Mouse (Mus musculus) lung, embryonic 16.5 days (tissue): ENCODE data around the gene Tspoap1. TPM values are rescaled to one million over a fixed set of nuclear protein-coding genes. Genes with fewer than 3 reads are reported as not detected.

Experiments used
- ATAC-seq: fragments of 200-750 bp; cut with Nextera tagmentation; 2 replicates; pipeline ENCODE4 v1.8.0; 2017; ENCODE audit warnings: low read depth, mild to moderate bottlenecking, moderate library complexity
- H3K27ac ChIP-seq: fragments of 300-500 bp; sonication (generic); 2 replicates; pipeline ENCODE4 v1.5.1; 2014; ENCODE audit warnings: mild to moderate bottlenecking, control low read depth, low read length
- H3K27me3 ChIP-seq: fragments of 300-500 bp; sonication (generic); 2 replicates; pipeline ENCODE4 v1.6.1; 2014; ENCODE audit warnings: low read depth, low read length, mixed read lengths; ENCODE audit not compliant: control insufficient read depth, insufficient read depth
- H3K36me3 ChIP-seq: fragments of 300-500 bp; sonication (generic); 2 replicates; pipeline ENCODE4 v1.6.1; 2014; ENCODE audit warnings: low read length; ENCODE audit not compliant: control insufficient read depth, insufficient read depth
- H3K4me1 ChIP-seq: fragments of 300-500 bp; sonication (generic); replicated peaks from 2 replicates; pipeline ENCODE4 v1.6.1; 2014; ENCODE audit warnings: low read length, mixed read lengths; ENCODE audit not compliant: control insufficient read depth, insufficient read depth
- H3K4me2 ChIP-seq: fragments of 300-500 bp; sonication (generic); 2 replicates; pipeline ENCODE4 v1.6.1; 2014; ENCODE audit warnings: low read depth, low read length, control low read depth
- H3K4me3 ChIP-seq: fragments of 300-500 bp; sonication (generic); 2 replicates; pipeline ENCODE4 v1.5.1; 2014; ENCODE audit warnings: mild to moderate bottlenecking, low read length, control low read depth
- H3K9ac ChIP-seq: fragments of 300-500 bp; sonication (generic); 2 replicates; pipeline ENCODE4 v1.6.1; 2014; ENCODE audit warnings: low read length, control low read depth
- H3K9me3 ChIP-seq: fragments of 300-500 bp; sonication (generic); 2 replicates; pipeline ENCODE4 v1.6.1; 2016; ENCODE audit warnings: low read length; ENCODE audit not compliant: control insufficient read depth
- WGBS: fragments of 180-500 bp; shearing (Covaris S2); extraction: QIAGEN DNeasy Blood & Tissue Kit; methylation state at CpG from one replicate; pipeline ENCODE4 v1.1.7; 2014; 5-methylcytosine and 5-hydroxymethylcytosine counted together
- polyA plus RNA-seq: library from polyadenylated mRNA; unstranded; fragments of >200 nt; fragmentation: Nextera tagmentation; extraction: Ambion mirVana; gene quantifications from 2 replicates; pipeline ENCODE4 v1.2.1, GENCODE M21; 2015

Gene Tspoap1
- polyA plus RNA-seq, 1 experiment from 2014 or later: 1.6 TPM

DNA sequence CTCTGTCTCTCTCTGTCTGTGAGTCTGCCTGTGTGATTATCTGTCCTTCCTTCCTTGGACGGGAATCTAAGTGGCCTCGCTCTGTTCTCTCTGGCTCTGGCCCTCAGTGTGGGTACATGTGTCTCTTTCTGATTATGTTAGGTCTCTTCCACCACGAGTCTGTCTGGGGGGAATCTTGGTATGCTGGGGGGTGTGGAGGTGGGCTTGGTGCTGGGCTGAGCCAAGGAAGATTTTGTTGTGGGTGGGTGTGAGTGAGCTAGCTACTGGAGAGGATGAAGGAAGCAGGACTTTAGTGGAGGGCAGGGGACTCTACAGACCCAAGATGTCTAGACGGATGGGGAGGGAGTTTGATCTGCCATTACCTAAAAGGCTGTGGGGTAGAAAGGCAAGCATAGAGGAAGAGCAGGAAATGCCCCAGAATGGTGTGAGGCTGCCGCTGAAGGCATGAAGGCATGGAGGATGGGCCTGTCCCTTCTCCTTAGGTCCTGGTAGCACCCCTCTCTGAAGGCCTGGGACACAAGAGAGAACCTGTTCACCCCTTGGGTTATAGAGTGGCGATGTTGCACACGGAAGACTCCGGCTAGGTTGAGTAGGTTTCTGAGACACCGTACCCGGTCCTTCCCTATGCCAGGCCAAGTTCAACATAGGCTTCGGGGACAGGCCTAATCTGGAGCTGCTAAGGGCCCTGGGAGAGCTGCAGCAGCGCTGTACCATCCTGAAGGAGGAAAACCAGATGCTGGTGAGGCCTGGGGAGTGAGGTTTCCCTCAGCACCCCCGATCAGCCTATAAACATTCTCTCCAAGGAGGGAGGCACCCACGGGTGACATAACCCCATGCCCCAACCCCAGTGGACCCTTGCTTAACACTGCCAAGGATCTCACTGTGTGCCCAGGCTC is 1.7 kb downstream of the Tspoap1 start:
- Histone ChIP-seq H3K9ac (no peak overlapping the region), H3K4me2 (no peak overlapping the region), H3K27me3 (peaks cover 66% of the 10 kb centered on the region), H3K36me3 (no peaks in the 10 kb centered on the region), H3K27ac (no peak overlapping the region), H3K9me3 (no peaks in the 10 kb centered on the region), H3K4me1 (peaks cover 5% of the 10 kb centered on the region), H3K4me3 (no peak overlapping the region)
- no peak for ATAC-seq
- WGBS: 68% methylated on average over 14 of the region's 14 CpGs

DNA sequence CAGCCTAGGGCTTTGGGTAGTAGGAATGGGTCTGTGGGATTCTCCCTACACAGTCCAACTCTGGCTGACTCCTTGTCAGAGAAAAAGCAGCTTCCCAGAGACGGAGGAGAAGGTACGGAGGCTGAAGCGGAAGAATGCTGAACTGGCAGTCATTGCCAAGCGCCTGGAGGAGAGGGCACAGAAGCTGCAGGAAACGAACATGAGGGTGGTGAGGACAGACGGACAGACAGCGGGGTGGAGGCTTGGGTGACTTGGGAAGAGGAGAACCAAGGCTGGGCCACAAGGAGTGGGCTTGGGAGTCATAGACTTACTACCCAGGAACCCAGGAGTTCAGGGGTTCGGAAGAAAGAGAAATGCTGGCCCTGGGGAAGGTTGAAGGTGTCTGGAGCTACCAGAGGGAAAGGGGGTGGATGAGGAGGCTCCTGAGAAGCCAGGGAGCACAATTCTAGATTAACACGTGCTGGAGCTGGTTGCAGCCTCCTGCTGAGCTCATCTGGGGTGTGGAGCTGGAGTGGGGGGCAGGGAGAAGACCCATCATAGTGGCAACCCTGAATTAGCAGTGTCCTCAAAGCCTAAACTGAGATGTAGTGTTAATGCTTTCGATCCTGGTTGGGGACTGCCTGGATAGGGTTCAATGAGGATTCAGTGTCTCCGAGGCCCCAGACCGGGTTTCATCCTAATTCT is 2.5 kb downstream of the Tspoap1 start:
- 40% methylated on average over 12 of the region's 12 CpGs for WGBS
- peak overlapping the region; percentile 69; the same call in 1 of the 2 replicates for H3K4me2 ChIP-seq
- no peak overlapping the region for H3K9ac ChIP-seq
- no peak overlapping the region for H3K4me3 ChIP-seq
- H3K27me3 ChIP-seq: peaks cover 66% of the 10 kb centered on the region
- ATAC-seq: no peak
- H3K4me1 ChIP-seq: peaks cover 5% of the 10 kb centered on the region
- H3K36me3 ChIP-seq: no peaks in the 10 kb centered on the region
- no peaks in the 10 kb centered on the region for H3K9me3 ChIP-seq
- no peak overlapping the region for H3K27ac ChIP-seq

DNA sequence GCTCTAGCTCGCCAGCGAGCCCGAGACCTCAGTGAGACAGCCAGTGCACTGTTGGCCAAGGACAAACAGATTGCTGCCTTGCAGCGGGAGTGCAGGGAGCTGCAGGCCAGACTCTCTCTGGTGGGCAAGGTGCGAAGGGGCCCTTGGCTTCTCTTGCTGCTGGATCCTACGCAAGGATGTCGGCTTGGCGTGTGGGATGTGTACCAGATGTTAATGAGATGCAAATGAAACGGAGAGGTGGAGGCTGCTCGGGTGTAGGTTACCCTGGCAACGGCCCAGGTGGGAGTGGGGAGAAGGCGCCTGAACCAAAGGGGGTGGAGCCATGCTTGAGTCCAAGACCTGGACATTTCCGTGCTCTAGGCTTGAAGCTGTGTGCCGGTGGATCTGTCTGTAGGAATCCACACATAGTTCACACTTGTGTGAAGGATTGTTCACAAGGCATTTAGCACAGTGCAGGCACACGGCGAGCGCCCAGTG is 3.2 kb downstream of the Tspoap1 start:
- Histone ChIP-seq H3K27ac (no peak overlapping the region), H3K9ac (peak overlapping the region; percentile 67), H3K27me3 (peaks cover 66% of the 10 kb centered on the region), H3K4me2 (peak overlapping the region; percentile 69), H3K4me1 (peaks cover 5% of the 10 kb centered on the region), H3K4me3 (peak overlapping the region; percentile 46), H3K9me3 (no peaks in the 10 kb centered on the region), H3K36me3 (no peaks in the 10 kb centered on the region)
- 4% methylated on average over 17 of the region's 17 CpGs for WGBS
- peak; percentile 48; the same call in 1 of the 2 replicates for ATAC-seq

DNA sequence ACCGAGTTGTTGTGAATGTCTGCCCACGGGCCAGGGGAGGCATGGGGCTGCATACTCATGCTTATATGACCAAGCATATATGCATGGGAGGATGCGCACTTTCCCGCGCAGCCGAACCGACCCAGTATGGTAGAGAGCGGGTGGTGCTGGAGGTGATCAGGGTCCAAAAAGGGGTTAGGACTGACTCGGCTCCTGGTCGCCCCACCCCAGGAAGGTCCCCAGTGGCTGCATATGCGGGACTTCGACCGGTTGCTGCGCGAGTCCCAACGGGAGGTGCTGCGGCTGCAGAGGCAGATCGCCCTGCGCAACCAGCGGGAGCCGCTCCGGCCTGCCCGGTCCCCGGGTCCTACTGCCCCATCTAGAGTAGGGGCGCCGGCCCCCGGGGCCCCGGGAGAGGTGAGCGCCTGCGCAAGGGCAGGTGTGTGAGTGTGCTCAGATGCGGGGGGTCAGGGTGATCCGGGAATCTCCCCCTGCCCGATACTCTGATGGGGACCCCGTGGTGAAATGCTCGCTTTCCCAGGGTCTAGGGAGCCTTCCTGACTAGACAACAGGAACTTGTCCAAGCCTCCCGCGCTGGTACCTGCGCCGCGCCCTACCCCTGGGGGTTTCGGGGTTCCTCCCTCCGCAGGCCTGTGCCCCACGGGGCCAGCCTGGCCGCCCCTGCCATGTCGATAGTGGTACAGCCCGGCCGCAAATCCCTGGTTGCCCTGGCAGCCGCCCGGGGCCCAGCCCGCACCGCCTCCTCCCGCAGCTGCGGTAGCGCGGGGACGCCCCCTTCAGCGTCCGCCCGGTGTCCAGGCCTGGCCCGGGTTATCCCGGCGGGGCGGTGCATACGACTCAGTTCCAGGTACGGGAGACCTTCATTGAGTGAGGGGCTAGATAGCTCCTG is 3.9 kb downstream of the Tspoap1 start:
- peaks cover 66% of the 10 kb centered on the region for H3K27me3 ChIP-seq
- WGBS: under 1% methylated on average over 65 of the region's 65 CpGs
- H3K9me3 ChIP-seq: no peaks in the 10 kb centered on the region
- H3K4me1 ChIP-seq: peaks cover 5% of the 10 kb centered on the region
- H3K4me2 ChIP-seq: peak overlapping the region; percentile 69
- H3K27ac ChIP-seq: no peak overlapping the region
- peak overlapping the region; percentile 46 for H3K4me3 ChIP-seq
- no peaks in the 10 kb centered on the region for H3K36me3 ChIP-seq
- peak; percentile 60 for ATAC-seq
- H3K9ac ChIP-seq: peak overlapping the region; percentile 67

DNA sequence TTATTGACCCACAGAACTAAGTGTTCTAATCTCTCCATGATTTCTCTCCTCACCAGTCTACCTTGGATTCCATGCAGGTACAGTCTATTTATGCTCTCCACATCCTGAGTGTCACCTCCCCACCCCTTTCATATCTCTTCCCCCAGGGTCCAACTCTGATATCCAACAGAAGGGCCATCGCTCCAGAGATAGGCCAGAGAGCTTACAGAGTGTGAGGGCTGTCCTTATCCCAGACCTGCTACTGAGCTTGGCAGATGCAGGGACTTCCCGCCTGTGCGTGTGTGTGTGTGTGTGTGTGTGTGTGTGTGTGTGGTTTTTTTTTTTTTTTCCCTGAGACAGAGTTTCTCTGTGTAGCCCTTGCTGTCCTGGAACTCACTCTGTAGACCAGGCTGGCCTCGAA is 8.4 kb downstream of the Tspoap1 start:
- Histone ChIP-seq H3K27me3 (peaks cover 27% of the 10 kb centered on the region), H3K36me3 (no peaks in the 10 kb centered on the region), H3K9me3 (no peaks in the 10 kb centered on the region), H3K4me3 (no peak overlapping the region), H3K9ac (no peak overlapping the region), H3K4me1 (peaks cover 1% of the 10 kb centered on the region; the same call in 1 of the 2 replicates), H3K27ac (no peak overlapping the region), H3K4me2 (no peak overlapping the region)
- ATAC-seq: no peak
- 73% methylated on average over 4 of the region's 4 CpGs for WGBS

DNA sequence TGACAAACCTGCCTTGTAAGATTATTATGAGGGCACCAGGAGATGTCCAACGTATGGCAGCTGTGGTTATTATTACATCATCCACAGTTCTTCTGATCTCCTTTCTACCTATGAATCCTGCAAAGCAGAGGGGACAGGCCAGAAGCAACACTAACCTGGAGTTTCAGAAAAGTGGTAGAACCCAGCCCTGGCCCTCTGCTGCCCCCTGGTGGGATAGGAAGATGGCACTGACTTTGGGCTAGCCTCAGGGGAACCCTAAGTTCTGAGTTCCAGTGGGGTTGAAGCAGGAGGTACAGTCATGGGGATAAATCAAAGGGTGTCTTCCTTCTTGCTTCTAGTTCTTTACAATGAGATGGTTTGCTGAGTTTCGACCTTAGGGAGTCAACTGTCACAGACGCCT is 10.6 kb downstream of the Tspoap1 start:
- 50% methylated on average over 3 of the region's 3 CpGs for WGBS
- Histone ChIP-seq H3K36me3 (no peaks in the 10 kb centered on the region), H3K9me3 (no peaks in the 10 kb centered on the region), H3K4me1 (no peaks in the 10 kb centered on the region), H3K27me3 (peaks cover 4% of the 10 kb centered on the region), H3K9ac (no peak overlapping the region), H3K27ac (no peak overlapping the region), H3K4me3 (no peak overlapping the region), H3K4me2 (no peak overlapping the region)
- no peak for ATAC-seq

DNA sequence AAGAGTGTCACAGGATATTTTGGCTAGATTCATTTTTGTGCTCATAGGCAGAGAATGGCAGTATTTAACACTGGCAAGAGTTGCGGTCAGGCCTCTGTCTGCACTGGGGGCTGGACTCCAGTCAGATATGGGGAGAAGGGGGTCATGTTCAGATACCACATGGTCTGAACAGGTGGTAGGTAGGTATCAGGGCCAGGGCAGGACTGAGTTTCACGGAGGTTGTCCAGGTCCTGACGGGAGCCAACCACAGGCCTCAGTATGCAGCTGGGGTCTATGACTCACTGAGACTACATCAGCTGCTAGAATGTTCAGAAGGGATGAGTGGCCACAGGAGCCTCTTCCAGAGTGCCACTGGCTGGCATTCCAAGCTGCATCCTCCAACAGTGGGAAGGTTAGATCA is 12.0 kb downstream of the Tspoap1 start:
- Histone ChIP-seq H3K27me3 (no peaks in the 10 kb centered on the region), H3K4me2 (no peak overlapping the region), H3K4me3 (no peak overlapping the region), H3K36me3 (no peaks in the 10 kb centered on the region), H3K4me1 (no peaks in the 10 kb centered on the region), H3K9me3 (no peaks in the 10 kb centered on the region), H3K9ac (no peak overlapping the region), H3K27ac (no peak overlapping the region)
- no peak for ATAC-seq
- 82% methylated on average over 3 of the region's 3 CpGs for WGBS

DNA sequence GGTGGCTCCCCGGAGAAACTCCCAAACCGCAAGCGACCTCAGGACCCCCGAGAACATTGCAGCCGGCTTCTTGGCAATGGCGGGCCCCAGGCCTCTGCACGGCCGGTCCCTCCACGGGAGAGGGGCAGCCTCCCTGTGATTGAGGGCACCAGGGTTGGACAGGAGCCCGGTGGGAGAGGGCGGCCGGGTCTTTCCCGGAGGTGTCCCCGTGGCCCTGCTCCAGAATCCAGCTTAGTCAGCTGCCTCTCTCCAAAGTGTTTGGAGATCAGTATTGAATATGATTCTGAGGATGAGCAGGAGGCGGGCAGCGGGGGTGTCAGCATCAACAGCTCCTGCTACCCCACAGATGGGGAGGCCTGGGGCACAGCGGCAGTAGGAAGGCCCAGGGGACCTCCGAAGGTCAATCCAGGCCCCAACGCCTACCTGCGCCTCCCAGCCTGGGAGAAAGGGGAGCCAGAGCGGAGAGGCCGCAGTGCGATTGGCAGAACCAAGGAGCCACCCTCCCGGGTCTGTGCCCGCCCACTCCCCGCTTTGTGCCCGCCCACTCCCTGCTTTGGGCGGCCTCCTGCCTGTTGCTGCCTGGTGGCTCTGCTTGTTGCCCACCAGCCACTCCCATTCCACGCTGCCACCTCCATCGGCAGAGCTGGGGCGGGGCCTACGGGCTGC is 17.9 kb downstream of the Tspoap1 start:
- WGBS: 4% methylated on average over 32 of the region's 32 CpGs
- H3K9me3 ChIP-seq: no peaks in the 10 kb centered on the region
- H3K4me2 ChIP-seq: peak overlapping the region; percentile 81
- H3K36me3 ChIP-seq: no peaks in the 10 kb centered on the region
- peak overlapping the region; percentile 72 for H3K9ac ChIP-seq
- no peaks in the 10 kb centered on the region; the same call in 1 of the 2 replicates for H3K27me3 ChIP-seq
- ATAC-seq: peak; percentile 96
- peaks cover 8% of the 10 kb centered on the region for H3K4me1 ChIP-seq
- H3K4me3 ChIP-seq: peak overlapping the region; percentile 52
- no peak overlapping the region for H3K27ac ChIP-seq
